Mouse (Mus musculus) liver, embryonic 15.5 days (tissue): ENCODE measurements at regions not wholly inside any gene's neighbourhood (a gene's known extent, or its start where the extent isn't known, plus 50 kb on each side); places are given as distances from the start of the nearest gene placed in this dataset.

Source experiments
- ATAC-seq: fragments of 200-750 bp; cut with Nextera tagmentation; 2 replicates; pipeline ENCODE4 v1.8.0; 2017; ENCODE audit warnings: moderate number of reproducible peaks, mild to moderate bottlenecking, moderate library complexity; ENCODE audit not compliant: insufficient read depth
- H3K27ac ChIP-seq: fragments of 300-500 bp; sonication (generic); replicated peaks from 2 replicates; pipeline ENCODE4 v1.5.1; 2015; ENCODE audit warnings: mild to moderate bottlenecking, inconsistent platforms
- H3K27me3 ChIP-seq: fragments of 300-500 bp; sonication (generic); 2 replicates; pipeline ENCODE4 v1.6.1; 2015; ENCODE audit warnings: mild to moderate bottlenecking, inconsistent platforms
- H3K36me3 ChIP-seq: fragments of 300-500 bp; sonication (generic); replicated peaks from 2 replicates; pipeline ENCODE4 v1.6.1; 2015; ENCODE audit warnings: moderate library complexity, mild to moderate bottlenecking, inconsistent platforms
- H3K4me1 ChIP-seq: fragments of 300-500 bp; sonication (generic); replicated peaks from 2 replicates; pipeline ENCODE4 v1.6.1; 2015; ENCODE audit warnings: inconsistent platforms
- H3K4me2 ChIP-seq: fragments of 300-500 bp; sonication (generic); 2 replicates; pipeline ENCODE4 v1.6.1; 2015; ENCODE audit warnings: moderate library complexity, mild to moderate bottlenecking, inconsistent platforms
- H3K4me3 ChIP-seq: fragments of 300-500 bp; sonication (generic); replicated peaks from 2 replicates; pipeline ENCODE4 v1.5.1; 2015; ENCODE audit warnings: mild to moderate bottlenecking, inconsistent platforms
- H3K9ac ChIP-seq: fragments of 300-500 bp; sonication (generic); 2 replicates; pipeline ENCODE4 v1.6.1; 2015; ENCODE audit warnings: moderate library complexity, mild to moderate bottlenecking, inconsistent platforms
- H3K9me3 ChIP-seq: fragments of 300-500 bp; sonication (generic); replicated peaks from 2 replicates; pipeline ENCODE4 v1.6.1; 2016; ENCODE audit warnings: inconsistent platforms
- WGBS: fragments of 180-500 bp; shearing (Covaris S2); methylation state at CpG from one replicate; pipeline ENCODE4 v1.1.7; 2015; ENCODE audit warnings: mixed read lengths; ENCODE audit not compliant: insufficient replicate concordance; 5-methylcytosine and 5-hydroxymethylcytosine counted together

DNA sequence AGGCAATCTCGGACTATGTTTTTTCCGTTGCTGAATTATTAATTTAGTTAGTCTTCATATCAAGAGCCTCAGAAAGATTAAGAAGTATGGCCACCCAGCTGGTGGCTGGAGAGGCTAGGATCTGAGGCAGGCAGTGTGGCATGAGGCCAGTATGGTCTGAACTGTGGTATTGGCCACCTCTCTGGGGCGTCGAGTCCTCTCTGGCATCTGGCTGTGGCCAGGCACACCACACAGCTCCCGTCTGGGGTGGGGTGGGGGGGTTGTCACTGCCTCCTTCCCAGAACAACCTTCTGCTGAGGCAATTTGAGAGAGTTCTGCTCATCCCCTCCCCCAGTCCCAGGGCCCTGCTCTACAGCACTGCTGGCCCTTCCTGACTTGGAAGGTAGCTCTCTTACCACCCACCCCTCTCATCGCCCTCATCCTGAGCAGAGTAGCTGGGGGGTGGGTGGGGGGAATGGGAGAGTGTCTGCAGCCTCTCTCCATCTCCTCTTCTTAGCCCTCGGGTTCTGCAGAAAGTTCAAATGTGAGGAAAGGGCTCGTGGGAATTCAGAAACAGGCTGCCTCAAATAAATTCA is 103.2 kb downstream of the Vegfa start:
- Histone ChIP-seq H3K4me1 (0 out of 2 replicates have a peak, but pooled peaks cover 4% of the 10 kb centered on the region), H3K9me3 (no peaks in the 10 kb centered on the region), H3K27me3 (no peaks in the 10 kb centered on the region), H3K4me3 (no peak overlapping the region), H3K27ac (no peak overlapping the region), H3K36me3 (no peaks in the 10 kb centered on the region), H3K4me2 (no peak overlapping the region), H3K9ac (no peak overlapping the region)
- ATAC-seq: no peak
- 53% methylated on average over 8 of the region's 8 CpGs for WGBS

GRCm38 (mm10) chr17:45928013-45928412 is 104.2 kb downstream of the Vegfa start:
- no peak overlapping the region for H3K4me2 ChIP-seq
- H3K9me3 ChIP-seq: no peaks in the 10 kb centered on the region
- 0 out of 2 replicates have a peak, but pooled peaks cover 4% of the 10 kb centered on the region for H3K4me1 ChIP-seq
- ATAC-seq: no peak
- no peak overlapping the region for H3K9ac ChIP-seq
- WGBS: 51% methylated on average over 4 of the region's 4 CpGs
- H3K4me3 ChIP-seq: no peak overlapping the region
- H3K27me3 ChIP-seq: no peaks in the 10 kb centered on the region
- no peaks in the 10 kb centered on the region for H3K36me3 ChIP-seq
- H3K27ac ChIP-seq: no peak overlapping the region

DNA sequence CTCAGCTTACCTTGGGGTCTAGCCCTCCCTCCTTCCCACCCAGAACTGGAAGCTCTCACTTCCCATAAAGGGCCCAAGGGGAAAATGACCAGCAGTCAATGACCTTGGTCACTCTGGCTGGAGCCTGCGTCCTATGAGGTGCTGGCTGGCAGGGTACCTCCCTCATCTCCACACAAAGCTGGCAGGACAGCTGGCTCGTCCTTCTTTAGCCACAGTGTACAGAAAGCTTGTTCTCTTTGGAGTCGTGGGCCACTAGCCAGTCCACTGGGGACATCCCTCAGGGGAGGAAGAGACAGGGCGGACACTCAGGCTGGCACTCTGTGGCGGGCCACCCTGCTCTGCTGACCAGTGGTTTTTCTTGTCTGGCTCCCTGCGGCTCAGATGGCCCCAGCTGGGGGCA is 106.3 kb downstream of the Vegfa start:
- Histone ChIP-seq H3K9ac (no peak overlapping the region), H3K4me2 (no peak overlapping the region), H3K27me3 (no peaks in the 10 kb centered on the region), H3K27ac (no peak overlapping the region), H3K36me3 (no peaks in the 10 kb centered on the region), H3K9me3 (no peaks in the 10 kb centered on the region), H3K4me1 (no peaks in the 10 kb centered on the region), H3K4me3 (no peak overlapping the region)
- ATAC-seq: no peak
- 57% methylated on average over 6 of the region's 6 CpGs for WGBS

DNA sequence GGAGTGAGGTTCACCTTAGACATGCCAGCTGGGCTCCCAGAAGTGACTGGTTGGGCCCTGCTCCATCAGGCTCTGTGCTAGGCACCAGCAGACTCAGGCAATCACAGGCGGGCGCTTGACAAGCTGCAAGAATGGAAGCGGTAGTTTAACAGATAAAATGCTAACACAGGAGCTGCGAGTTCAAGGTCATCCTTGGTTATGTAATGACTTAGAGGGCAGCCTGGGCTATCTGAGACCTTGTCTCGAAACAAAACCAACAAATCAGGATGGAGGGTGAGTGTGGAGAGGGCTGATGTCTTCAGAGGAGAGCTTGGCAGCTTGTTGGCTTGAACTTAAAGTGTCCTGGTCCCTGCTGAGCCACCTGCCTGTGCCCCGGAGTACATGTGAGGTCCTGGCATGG is 107.6 kb downstream of the Vegfa start:
- H3K4me3 ChIP-seq: no peak overlapping the region
- no peaks in the 10 kb centered on the region for H3K9me3 ChIP-seq
- no peaks in the 10 kb centered on the region for H3K36me3 ChIP-seq
- no peak overlapping the region for H3K27ac ChIP-seq
- H3K4me2 ChIP-seq: no peak overlapping the region
- peaks cover 5% of the 10 kb centered on the region; the same call in 1 of the 2 replicates for H3K4me1 ChIP-seq
- H3K9ac ChIP-seq: no peak overlapping the region
- no peaks in the 10 kb centered on the region for H3K27me3 ChIP-seq
- WGBS: 67% methylated on average over 6 of the region's 6 CpGs
- ATAC-seq: no peak

DNA sequence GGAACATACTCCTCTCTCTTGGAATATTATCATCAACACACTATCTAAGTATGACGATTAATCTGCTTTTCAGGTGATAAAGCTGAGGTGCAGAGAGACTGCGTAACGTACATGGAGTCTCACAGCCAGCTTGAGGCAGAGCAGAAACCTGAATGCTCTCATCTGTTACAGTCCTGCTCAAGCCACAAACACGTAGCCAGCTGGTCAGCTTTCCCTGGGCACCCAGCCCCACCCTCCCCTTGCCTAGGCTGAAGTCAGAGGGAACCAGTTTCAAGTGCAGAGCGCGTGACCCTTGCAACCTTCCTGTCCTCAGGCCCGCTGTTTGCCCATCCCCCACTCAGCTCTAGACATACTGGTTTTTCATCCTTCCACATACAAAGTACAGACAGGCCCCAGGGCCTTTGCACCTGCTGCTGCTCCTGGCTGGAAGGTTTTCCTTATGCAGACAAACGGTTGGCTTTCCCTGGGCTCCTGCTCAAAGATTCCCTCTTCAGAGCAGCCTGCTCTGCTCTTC is 108.9 kb downstream of the Vegfa start:
- Histone ChIP-seq H3K9ac (no peak overlapping the region), H3K27me3 (no peaks in the 10 kb centered on the region), H3K4me2 (no peak overlapping the region), H3K4me1 (peaks cover 5% of the 10 kb centered on the region; the same call in 1 of the 2 replicates), H3K27ac (no peak overlapping the region), H3K9me3 (no peaks in the 10 kb centered on the region), H3K4me3 (no peak overlapping the region), H3K36me3 (no peaks in the 10 kb centered on the region)
- WGBS: 53% methylated on average over 8 of the region's 8 CpGs
- ATAC-seq: no peak

- H3K27ac ChIP-seq: no peak overlapping the region
- H3K27me3 ChIP-seq: no peaks in the 10 kb centered on the region
- H3K9me3 ChIP-seq: no peaks in the 10 kb centered on the region
- WGBS: 69% methylated on average over 2 of the region's 2 CpGs
- no peak overlapping the region for H3K4me2 ChIP-seq
- no peak overlapping the region for H3K9ac ChIP-seq
- H3K4me1 ChIP-seq: peaks cover 12% of the 10 kb centered on the region
- no peak for ATAC-seq
- no peaks in the 10 kb centered on the region for H3K36me3 ChIP-seq
- no peak overlapping the region for H3K4me3 ChIP-seq
Measured at GRCm38 (mm10) chr17:45917647-45918046, 114.5 kb downstream of the Vegfa start.

DNA sequence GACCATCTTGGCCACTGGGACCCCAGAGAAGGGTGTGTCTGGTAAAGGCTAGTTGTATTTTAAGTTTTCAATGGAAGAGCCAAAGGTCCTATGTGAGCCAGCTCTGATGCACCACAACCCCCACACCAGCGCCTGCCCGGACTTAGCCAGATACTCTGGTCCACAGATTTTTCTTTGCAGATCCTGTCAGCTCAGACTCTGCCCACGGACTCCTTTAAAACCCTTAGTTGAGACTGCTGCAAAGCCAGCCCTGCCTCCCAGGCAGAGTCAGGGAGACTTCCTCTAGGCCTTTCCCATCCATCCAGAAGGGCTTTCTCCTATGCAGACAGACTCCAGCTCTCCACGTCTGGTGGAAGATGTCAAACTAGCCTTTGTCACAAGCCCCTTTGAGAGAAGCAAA is 115.2 kb downstream of the Vegfa start:
- ATAC-seq: no peak
- Histone ChIP-seq H3K4me1 (peaks cover 12% of the 10 kb centered on the region), H3K27me3 (no peaks in the 10 kb centered on the region), H3K4me3 (no peak overlapping the region), H3K36me3 (no peaks in the 10 kb centered on the region), H3K9me3 (no peaks in the 10 kb centered on the region), H3K27ac (no peak overlapping the region), H3K9ac (no peak overlapping the region), H3K4me2 (no peak overlapping the region)
- 55% methylated on average over 4 of the region's 4 CpGs for WGBS

- H3K4me1 ChIP-seq: peaks cover 7% of the 10 kb centered on the region; the same call in 1 of the 2 replicates
- no peaks in the 10 kb centered on the region for H3K36me3 ChIP-seq
- no peak overlapping the region for H3K4me2 ChIP-seq
- ATAC-seq: peak; percentile 34
- H3K27ac ChIP-seq: no peak overlapping the region
- no peaks in the 10 kb centered on the region for H3K27me3 ChIP-seq
- H3K9ac ChIP-seq: no peak overlapping the region
- WGBS: 68% methylated on average over 9 of the region's 9 CpGs
- H3K4me3 ChIP-seq: no peak overlapping the region
- H3K9me3 ChIP-seq: no peaks in the 10 kb centered on the region
Measured at GRCm38 (mm10) chr17:45914706-45915240, 117.4 kb downstream of the Vegfa start.

DNA sequence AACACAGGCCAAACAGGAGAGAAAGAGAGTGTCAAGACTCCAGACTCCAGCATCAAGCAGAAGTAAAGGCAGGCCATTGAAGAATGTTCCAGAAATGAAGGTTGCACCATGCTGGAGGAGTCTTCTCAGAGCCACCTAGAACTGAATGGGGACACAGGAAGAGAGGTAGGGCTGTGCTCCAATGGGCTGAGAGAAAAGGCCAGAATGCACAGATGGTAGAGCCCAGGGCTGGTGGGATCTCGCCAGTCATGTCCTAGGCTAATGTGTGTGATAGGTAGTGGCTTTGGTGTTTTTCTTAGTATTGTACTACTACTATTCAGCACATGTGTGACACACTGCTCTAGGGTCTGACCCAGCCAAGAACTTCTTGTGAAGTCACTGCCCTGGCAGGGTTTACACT is 117.9 kb downstream of the Vegfa start:
- Histone ChIP-seq H3K9ac (no peak overlapping the region), H3K36me3 (no peaks in the 10 kb centered on the region), H3K4me1 (peaks cover 6% of the 10 kb centered on the region; the same call in 1 of the 2 replicates), H3K27ac (no peak overlapping the region), H3K4me3 (no peak overlapping the region), H3K4me2 (no peak overlapping the region), H3K9me3 (no peaks in the 10 kb centered on the region), H3K27me3 (no peaks in the 10 kb centered on the region)
- WGBS: 37% methylated on average over 1 of the region's 1 CpGs
- no peak for ATAC-seq

- H3K9me3 ChIP-seq: no peaks in the 10 kb centered on the region
- H3K27ac ChIP-seq: no peak overlapping the region
- no peak for ATAC-seq
- H3K4me3 ChIP-seq: no peak overlapping the region
- H3K4me1 ChIP-seq: peaks cover 6% of the 10 kb centered on the region; the same call in 1 of the 2 replicates
- no peaks in the 10 kb centered on the region for H3K36me3 ChIP-seq
- no peak overlapping the region for H3K9ac ChIP-seq
- H3K27me3 ChIP-seq: no peaks in the 10 kb centered on the region
- WGBS: 79% methylated on average over 4 of the region's 4 CpGs
- no peak overlapping the region for H3K4me2 ChIP-seq
Measured at GRCm38 (mm10) chr17:45913671-45914070, 118.5 kb downstream of the Vegfa start.

- H3K27me3 ChIP-seq: no peaks in the 10 kb centered on the region
- WGBS: 77% methylated on average over 3 of the region's 3 CpGs
- no peak overlapping the region for H3K9ac ChIP-seq
- H3K4me1 ChIP-seq: peaks cover 2% of the 10 kb centered on the region; the same call in 1 of the 2 replicates
- H3K27ac ChIP-seq: no peak overlapping the region
- no peak overlapping the region for H3K4me2 ChIP-seq
- no peaks in the 10 kb centered on the region for H3K9me3 ChIP-seq
- ATAC-seq: no peak
- no peaks in the 10 kb centered on the region for H3K36me3 ChIP-seq
- H3K4me3 ChIP-seq: no peak overlapping the region
Measured at GRCm38 (mm10) chr17:45912165-45912564, 120.0 kb downstream of the Vegfa start.
